Mouse (Mus musculus): ENCODE measurements around the gene Ugt3a1.
"Not testable (repeated sequence)": the region's sequence is repeated elsewhere in the genome, so short reads cannot be mapped to it uniquely, and the experiment has no call there.

The Ugt3a1 gene

DNA sequence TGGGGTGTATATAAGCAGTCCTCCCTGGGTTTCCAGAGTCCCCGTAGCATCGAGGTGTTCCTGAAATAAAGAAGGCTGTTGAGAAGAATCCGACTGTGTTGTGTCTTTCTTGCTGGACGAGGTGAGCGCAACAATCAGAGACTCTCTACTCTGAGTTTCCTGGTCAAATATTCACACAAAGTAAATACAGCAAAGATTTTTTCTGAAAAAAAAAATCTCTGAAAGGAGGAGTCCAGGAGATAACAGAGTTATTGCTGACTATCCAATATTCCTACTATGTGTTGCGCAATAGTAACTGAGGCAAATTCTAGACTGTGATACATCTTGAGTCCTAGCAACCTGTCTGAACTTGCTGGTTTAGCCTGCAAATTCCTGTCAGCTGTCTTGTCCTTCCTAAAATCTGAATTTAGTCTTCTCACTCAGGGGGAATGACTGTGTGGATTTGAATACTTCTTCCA is at the start of gene Ugt3a1:
Gene Ugt3a1, plus strand, starts transcription at position 51 of the 458 bp plus-strand sequence.
- DNase-seq: no peak

DNA sequence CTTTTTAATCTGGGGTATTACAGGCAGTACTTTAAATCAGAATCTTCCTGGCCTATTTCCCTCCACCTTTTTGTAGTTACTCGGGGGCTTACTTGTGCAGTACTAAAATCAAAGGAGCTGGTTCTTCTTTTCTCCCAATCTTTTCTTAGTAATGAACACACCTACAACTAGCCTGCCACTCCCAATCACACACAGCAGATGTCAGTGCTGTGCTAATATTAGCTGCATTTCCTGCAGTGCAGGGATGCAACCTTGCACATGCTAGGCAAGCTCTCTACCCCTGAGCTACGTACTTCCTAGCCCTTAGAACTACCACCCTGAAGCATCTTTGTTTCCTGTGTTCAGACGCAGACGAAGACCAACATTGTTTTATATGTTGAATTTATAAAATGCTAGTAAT is 45.8 kb upstream of the Ugt3a1 start:
- DNase-seq: not testable (repeated sequence)

DNA sequence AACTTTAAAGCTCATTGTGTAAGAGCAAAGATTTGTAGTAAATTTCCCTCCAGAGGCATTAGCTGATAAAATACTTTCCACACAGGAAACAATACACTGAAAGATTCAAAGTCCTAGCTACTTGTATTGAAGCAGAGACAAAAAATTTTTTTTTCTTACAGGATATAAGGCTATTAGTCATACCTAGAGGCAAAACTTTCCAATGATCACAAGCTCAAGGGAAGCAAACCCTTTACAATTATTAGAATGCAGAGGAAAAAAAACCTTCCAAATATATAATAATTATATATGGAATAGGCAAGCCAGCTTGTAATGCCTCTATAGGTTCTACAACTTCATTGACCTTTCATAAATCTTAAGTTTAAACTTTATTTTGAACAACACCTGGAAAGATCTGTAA is 30.3 kb upstream of the Ugt3a1 start:
- no peak for DNase-seq

- DNase-seq: no peak
Observed at GRCm38 (mm10) chr15:9252891-9253290, 23.8 kb upstream of the Ugt3a1 start.

DNA sequence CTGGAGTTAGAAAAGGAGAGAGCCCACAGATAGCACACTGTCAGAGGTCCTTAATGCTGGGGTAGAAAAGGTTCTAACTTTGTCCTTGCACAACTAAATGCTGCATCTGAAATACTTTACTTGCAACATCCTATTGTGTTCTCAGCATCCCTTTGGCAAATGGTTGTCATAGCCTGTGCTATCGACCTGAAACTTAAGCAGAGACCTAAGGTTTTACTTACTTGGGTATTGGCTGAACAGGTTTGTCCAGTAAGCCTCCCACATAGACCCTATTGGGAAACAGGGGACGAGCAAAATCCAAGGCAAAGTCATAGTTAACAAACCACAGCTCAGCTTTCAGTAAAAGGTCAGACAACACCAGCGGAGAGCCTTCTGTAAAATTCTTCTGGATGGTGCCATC is 16.1 kb upstream of the Ugt3a1 start:
- DNase-seq: no peak

DNA sequence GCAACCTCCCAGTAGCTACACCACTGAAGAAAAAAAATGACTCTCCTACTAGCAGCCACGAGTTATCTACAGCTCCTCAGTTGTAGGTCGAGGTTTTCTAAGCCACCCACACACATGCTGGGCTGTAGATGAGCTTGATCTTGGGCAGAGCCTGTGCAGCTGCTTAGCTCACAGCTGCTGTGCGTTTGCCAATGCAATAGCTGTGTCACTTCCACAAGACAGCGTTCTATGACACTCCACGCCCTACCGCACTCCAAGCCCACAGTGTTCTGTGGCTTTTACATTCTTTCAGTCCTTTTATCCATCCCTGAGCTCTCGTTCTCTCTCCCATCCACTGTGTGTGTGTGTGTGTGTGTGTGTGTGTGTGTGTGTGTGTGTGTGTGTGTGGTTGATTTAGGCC is 4.8 kb upstream of the Ugt3a1 start:
- DNase-seq: no peak

- no peak for DNase-seq
Observed at GRCm38 (mm10) chr15:9279026-9279425, 2.3 kb downstream of the Ugt3a1 start.

DNA sequence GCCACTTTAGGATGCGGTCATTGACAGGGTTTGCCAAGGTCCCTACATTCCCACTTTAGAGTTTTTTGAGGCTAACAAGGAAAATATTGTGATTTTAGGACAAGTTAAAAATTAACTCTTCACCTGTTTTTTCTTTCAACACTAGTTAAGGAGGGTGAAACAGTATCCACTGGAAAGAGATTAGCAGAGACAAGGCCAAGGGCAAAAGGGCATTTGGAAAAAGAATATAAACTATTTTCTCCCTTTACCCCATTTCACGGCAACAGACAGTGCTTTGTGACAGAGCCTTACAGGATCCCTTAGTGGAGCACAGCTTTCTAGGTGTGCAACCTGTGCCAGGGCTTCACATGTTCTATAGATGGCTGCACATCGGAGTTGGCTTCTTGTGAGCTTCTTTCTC is 2.9 kb downstream of the Ugt3a1 start:
- no peak for DNase-seq

GRCm38 (mm10) chr15:9283165-9283564 is 6.5 kb downstream of the Ugt3a1 start:
- DNase-seq: no peak

GRCm38 (mm10) chr15:9289660-9290059 is 13.0 kb downstream of the Ugt3a1 start:
- no peak for DNase-seq

- DNase-seq: no peak
Observed at GRCm38 (mm10) chr15:9305978-9306692, 29.4 kb downstream of the Ugt3a1 start.

DNA sequence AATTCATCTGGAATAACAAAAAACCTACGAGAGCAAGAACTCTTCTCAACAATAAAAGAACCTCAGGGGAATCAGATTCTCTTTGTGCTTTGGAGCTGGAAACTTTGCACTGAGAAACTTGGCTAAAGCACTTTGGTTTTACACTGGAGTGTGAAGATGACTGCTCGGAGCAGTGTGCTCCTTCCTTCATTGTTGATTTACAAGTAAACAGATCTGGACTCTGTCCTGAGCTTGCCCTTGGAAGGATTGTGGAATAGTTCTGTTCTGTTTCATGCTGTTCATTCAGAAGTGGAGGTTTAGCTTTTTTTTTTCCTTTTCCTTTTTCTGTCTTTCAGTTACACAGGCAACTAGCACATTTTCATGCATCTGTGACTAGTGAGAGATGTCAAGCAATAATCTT is 57.9 kb downstream of the Ugt3a1 start:
- DNase-seq: no peak

- DNase-seq: no peak
Observed at GRCm38 (mm10) chr15:9335341-9335740, 58.7 kb downstream of the Ugt3a1 start, which contains the start of gene Ugt3a2. Ugt3a2 (plus strand) TSS chr15:9335550.

DNA sequence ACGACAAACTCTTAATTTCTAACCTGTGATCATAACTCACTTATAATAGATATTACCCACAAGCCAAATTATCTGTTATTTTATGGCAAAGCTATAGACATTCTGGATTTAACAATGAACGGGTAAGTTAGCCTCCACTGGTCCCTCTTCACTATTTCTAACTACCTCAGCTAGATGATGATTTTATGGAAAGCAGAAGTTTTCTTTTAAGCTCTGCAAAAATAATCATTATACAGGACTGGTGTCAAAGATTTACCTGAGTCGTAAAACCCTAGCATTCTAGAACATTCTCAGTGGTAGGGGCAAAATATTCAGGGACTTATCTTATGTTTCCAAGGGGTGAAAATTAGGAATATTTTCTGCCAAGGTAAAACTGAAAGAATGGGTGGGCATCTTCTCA is 59.9 kb downstream of the Ugt3a1 start:
- no peak for DNase-seq

GRCm38 (mm10) chr15:9337021-9337420 is 60.3 kb downstream of the Ugt3a1 start:
- DNase-seq: no peak

DNA sequence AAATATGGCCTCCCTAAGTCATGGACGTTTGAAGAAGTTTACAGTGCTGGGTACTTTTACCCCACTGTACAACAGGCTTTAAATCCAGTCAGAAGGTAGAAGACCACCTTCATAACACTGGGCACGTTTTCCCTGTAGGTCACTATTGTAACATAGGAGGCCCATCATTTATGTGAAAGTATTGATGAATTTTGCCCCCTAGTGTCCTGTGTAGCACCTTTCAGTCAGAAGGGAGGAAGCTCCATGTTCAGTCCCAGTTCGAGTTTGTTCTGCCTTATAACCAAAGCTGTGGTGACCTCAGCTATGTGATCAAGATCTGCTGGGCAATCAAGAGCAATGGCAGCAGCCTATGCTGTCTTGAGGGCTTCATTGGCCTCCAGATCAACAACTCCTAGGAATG is 72.1 kb downstream of the Ugt3a1 start:
- no peak for DNase-seq

GRCm38 (mm10) chr15:9362801-9363200 is 86.1 kb downstream of the Ugt3a1 start:
- no peak for DNase-seq

All from cerebellum, adult 9-10 months (tissue).